Mouse (Mus musculus): ENCODE data around the gene Kalrn. TPM values are rescaled to one million over a fixed set of nuclear protein-coding genes. Genes with fewer than 3 reads are reported as not detected.

The Kalrn gene
- polyA plus RNA-seq, 1 experiment from 2014 or later, result 22.1 TPM

DNA sequence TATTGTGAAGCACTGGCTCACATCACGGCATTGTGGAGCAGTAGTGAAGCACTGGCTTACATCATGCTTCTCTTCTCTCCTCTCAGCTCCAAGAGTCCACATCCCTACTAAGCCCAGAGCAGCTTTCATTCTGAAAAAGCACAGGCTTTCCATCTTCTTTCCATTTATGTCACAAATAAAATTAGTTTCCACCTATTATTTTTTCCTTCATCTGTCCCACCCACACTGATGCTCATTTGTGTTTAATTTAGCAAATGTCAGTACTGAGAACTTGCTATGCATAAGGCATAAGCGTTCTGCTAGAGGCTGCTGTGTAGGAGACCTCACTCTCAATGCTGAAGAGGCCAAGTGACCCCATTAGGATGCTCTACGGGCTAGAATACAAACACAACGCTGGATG is 333.7 kb downstream of the Kalrn start:
- no peaks in the 10 kb centered on the region for H3K9me3 ChIP-seq (ENCODE audit: control insufficient read depth, low read depth, low read length)
- H3K4me2 ChIP-seq (replicated peaks; ENCODE audit: low read depth, low read length), result no peak overlapping the region
- no peaks in the 10 kb centered on the region for H3K4me1 ChIP-seq (ENCODE audit: control insufficient read depth, insufficient read depth, low read length)
- no peaks in the 10 kb centered on the region for H3K27me3 ChIP-seq (ENCODE audit: control insufficient read depth, insufficient read depth, low read length)
- no peak overlapping the region for H3K9ac ChIP-seq (replicated peaks; ENCODE audit: low read depth, low read length)
- H3K36me3 ChIP-seq (ENCODE audit: control insufficient read depth, insufficient read depth, low read length), result peaks cover 8% of the 10 kb centered on the region
- no peak overlapping the region for H3K4me3 ChIP-seq (ENCODE audit: low read depth, low read length)
- 67% methylated on average over 4 of the region's 4 CpGs for WGBS
- no peak overlapping the region for H3K27ac ChIP-seq (ENCODE audit: low read length)
- ATAC-seq (ENCODE audit: insufficient number of reproducible peaks, insufficient read depth, low FRiP score, low read depth), result no peak

DNA sequence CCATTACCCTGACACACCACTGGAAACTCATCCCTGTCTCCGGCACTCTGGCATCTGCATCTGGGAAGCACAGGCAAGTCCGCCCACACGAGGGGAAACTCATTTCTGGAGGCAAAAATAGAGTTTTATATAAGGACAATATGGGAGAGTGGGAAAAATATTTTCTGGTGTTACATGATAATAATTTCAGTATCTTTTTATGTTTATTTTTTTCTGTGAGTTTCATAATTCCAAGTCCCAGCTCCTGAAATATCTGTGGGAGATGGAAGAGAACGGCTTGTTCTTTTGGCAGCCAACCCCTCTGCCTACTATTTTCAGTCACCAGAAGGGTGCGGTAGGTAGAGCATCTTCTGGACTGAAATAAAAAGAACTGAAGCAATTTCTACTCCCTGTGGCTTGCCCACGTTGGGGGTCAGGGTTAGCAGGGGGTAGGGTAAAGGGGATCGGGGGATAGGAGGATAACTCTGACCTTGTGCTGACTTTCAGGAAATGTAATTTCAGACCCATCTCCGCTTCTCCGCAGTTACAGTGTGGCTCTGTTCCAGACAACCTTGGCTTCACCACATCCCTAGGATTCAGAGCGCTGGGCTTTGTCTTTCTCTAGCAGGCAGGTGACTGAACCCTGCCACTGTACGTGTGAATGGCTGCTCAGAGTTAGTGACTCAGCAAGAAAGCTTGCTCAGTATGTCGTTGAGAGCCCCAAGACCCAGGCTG is 336.3 kb downstream of the Kalrn start:
- Histone ChIP-seq H3K4me1 (ENCODE audit: control insufficient read depth, insufficient read depth, low read length) (no peaks in the 10 kb centered on the region), H3K4me3 (ENCODE audit: low read depth, low read length) (no peak overlapping the region), H3K9ac (replicated peaks; ENCODE audit: low read depth, low read length) (no peak overlapping the region), H3K27ac (ENCODE audit: low read length) (no peak overlapping the region), H3K4me2 (replicated peaks; ENCODE audit: low read depth, low read length) (no peak overlapping the region), H3K9me3 (ENCODE audit: control insufficient read depth, low read depth, low read length) (no peaks in the 10 kb centered on the region), H3K27me3 (ENCODE audit: control insufficient read depth, insufficient read depth, low read length) (no peaks in the 10 kb centered on the region), H3K36me3 (ENCODE audit: control insufficient read depth, insufficient read depth, low read length) (peaks cover 6% of the 10 kb centered on the region)
- 70% methylated on average over 12 of the region's 12 CpGs for WGBS
- no peak for ATAC-seq (ENCODE audit: insufficient number of reproducible peaks, insufficient read depth, low FRiP score, low read depth)

DNA sequence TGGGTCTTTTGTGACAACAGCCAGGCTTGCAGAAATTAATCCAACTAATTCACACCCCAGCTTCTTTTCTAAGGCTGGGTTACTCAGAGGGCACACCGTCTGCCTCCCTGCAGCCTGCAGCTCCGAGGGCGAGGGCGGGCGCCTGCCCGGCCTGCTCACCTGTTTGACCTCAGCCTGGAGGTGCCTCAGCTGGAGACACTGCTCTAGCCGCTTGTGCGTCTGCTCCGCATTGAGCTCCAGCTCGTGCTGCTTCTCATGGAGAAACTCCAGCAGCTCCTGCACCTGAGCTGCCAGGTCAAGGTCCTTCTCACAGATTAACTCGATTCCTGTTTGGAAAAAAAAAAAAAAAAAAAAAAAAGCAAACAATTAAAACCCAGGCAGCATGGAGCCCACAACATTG is 338.2 kb downstream of the Kalrn start:
- H3K4me3 ChIP-seq (ENCODE audit: low read depth, low read length), result no peak overlapping the region
- H3K4me1 ChIP-seq (ENCODE audit: control insufficient read depth, insufficient read depth, low read length), result no peaks in the 10 kb centered on the region
- no peak overlapping the region for H3K4me2 ChIP-seq (replicated peaks; ENCODE audit: low read depth, low read length)
- H3K9me3 ChIP-seq (ENCODE audit: control insufficient read depth, low read depth, low read length), result no peaks in the 10 kb centered on the region
- peaks cover 6% of the 10 kb centered on the region for H3K36me3 ChIP-seq (ENCODE audit: control insufficient read depth, insufficient read depth, low read length)
- no peak overlapping the region for H3K27ac ChIP-seq (ENCODE audit: low read length)
- no peak overlapping the region for H3K9ac ChIP-seq (replicated peaks; ENCODE audit: low read depth, low read length)
- 60% methylated on average over 11 of the region's 11 CpGs for whole genome bisulfite sequencing
- no peak for ATAC-seq (ENCODE audit: insufficient number of reproducible peaks, insufficient read depth, low FRiP score, low read depth)
- no peaks in the 10 kb centered on the region for H3K27me3 ChIP-seq (ENCODE audit: control insufficient read depth, insufficient read depth, low read length)

DNA sequence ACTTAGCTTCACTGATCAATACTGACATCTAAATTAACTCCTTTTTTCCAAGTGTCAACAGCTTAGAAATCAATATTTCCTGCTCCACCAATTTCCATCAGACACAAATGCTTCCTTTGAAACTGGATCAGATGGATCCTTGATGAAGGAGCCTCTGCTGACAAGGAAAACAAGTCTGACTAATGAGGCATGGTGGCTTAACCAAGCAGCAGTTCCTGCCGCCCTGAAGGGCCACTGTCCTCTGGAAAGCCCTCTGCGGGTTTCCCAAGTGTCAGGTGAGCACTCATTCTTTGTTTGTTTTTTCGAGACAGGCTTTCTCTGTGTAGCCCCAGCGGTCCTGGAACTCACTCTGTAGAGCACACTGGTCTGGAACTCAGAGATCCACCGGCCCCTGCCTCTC is 341.4 kb downstream of the Kalrn start:
- Histone ChIP-seq H3K27me3 (ENCODE audit: control insufficient read depth, insufficient read depth, low read length) (no peaks in the 10 kb centered on the region), H3K9ac (replicated peaks; ENCODE audit: low read depth, low read length) (no peak overlapping the region), H3K4me3 (ENCODE audit: low read depth, low read length) (no peak overlapping the region), H3K9me3 (ENCODE audit: control insufficient read depth, low read depth, low read length) (no peaks in the 10 kb centered on the region), H3K36me3 (ENCODE audit: control insufficient read depth, insufficient read depth, low read length) (peaks cover 6% of the 10 kb centered on the region), H3K4me2 (replicated peaks; ENCODE audit: low read depth, low read length) (no peak overlapping the region), H3K27ac (ENCODE audit: low read length) (no peak overlapping the region), H3K4me1 (ENCODE audit: control insufficient read depth, insufficient read depth, low read length) (no peaks in the 10 kb centered on the region)
- no peak for ATAC-seq (ENCODE audit: insufficient number of reproducible peaks, insufficient read depth, low FRiP score, low read depth)
- WGBS, result 25% methylated on average over 5 of the region's 5 CpGs

DNA sequence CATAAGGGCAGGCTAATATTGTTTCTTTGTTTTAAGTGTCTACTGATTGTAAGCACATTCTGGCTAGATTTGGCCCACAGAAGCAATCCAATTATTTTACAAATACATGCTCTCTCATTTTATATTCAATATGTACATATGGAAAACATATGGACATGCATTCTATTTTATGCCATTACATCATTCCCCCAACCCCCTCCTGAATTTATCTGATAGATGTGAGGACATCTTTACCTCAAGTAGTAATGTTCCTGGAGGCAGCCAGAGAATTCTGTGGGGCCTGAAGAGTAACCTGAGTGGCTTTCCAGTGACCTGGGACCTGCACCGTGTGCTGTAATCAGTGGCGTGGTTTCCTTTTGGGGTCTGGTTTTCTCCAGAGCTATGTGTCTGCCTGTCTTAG is 342.2 kb downstream of the Kalrn start:
- no peak overlapping the region for H3K27ac ChIP-seq (ENCODE audit: low read length)
- peaks cover 6% of the 10 kb centered on the region for H3K36me3 ChIP-seq (ENCODE audit: control insufficient read depth, insufficient read depth, low read length)
- no peaks in the 10 kb centered on the region for H3K27me3 ChIP-seq (ENCODE audit: control insufficient read depth, insufficient read depth, low read length)
- 33% methylated on average over 2 of the region's 2 CpGs for WGBS
- H3K9me3 ChIP-seq (ENCODE audit: control insufficient read depth, low read depth, low read length), result no peaks in the 10 kb centered on the region
- no peak overlapping the region for H3K9ac ChIP-seq (replicated peaks; ENCODE audit: low read depth, low read length)
- no peak for ATAC-seq (ENCODE audit: insufficient number of reproducible peaks, insufficient read depth, low FRiP score, low read depth)
- no peak overlapping the region for H3K4me2 ChIP-seq (replicated peaks; ENCODE audit: low read depth, low read length)
- no peaks in the 10 kb centered on the region for H3K4me1 ChIP-seq (ENCODE audit: control insufficient read depth, insufficient read depth, low read length)
- H3K4me3 ChIP-seq (ENCODE audit: low read depth, low read length), result no peak overlapping the region

DNA sequence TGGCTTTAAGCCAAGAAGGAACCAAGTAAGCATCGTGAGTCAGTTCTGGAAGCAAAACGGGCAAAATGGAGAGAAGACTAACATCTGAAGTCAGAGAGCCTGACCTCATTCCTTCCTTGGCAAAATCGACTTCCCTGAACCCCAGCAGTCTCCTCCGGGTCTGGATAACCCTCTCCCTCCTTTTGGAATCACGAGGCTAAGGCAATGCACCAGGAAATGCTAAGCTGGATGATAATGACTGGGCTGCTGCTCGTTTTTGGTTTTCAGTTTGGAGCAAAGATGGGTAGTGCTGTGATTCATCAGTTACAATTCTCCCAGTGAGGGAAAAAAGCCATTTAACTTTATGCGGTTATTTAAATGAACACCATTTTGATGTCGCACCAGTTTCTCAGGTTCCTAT is 344.0 kb downstream of the Kalrn start:
- peaks cover 4% of the 10 kb centered on the region; the same call in 1 of the 2 replicates for H3K36me3 ChIP-seq (ENCODE audit: control insufficient read depth, insufficient read depth, low read length)
- no peak overlapping the region for H3K9ac ChIP-seq (replicated peaks; ENCODE audit: low read depth, low read length)
- H3K4me3 ChIP-seq (ENCODE audit: low read depth, low read length), result no peak overlapping the region
- no peak for ATAC-seq (ENCODE audit: insufficient number of reproducible peaks, insufficient read depth, low FRiP score, low read depth)
- no peaks in the 10 kb centered on the region for H3K27me3 ChIP-seq (ENCODE audit: control insufficient read depth, insufficient read depth, low read length)
- WGBS, result 71% methylated on average over 8 of the region's 8 CpGs
- no peak overlapping the region for H3K4me2 ChIP-seq (replicated peaks; ENCODE audit: low read depth, low read length)
- H3K4me1 ChIP-seq (ENCODE audit: control insufficient read depth, insufficient read depth, low read length), result no peaks in the 10 kb centered on the region
- no peak overlapping the region for H3K27ac ChIP-seq (ENCODE audit: low read length)
- H3K9me3 ChIP-seq (ENCODE audit: control insufficient read depth, low read depth, low read length), result no peaks in the 10 kb centered on the region

DNA sequence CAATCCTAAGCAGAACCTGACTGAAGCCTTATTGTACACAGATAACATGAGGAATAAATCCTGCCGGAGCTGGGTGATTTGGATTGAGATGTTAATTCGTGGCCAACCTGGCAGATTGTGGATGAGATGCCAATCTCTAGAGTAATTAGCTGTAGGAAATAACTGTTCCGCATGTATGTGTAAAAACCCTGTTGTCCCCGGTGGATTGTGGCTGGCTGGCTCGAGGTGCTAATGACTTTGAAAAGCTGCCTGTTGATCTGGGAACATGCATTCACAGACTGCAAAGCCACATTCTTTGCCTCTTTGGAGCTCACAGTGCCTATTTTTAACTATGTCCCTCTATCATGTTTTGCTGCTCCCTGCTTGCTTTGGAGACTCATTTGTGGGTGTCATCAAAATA is 344.7 kb downstream of the Kalrn start:
- 64% methylated on average over 5 of the region's 5 CpGs for WGBS
- Histone ChIP-seq H3K9me3 (ENCODE audit: control insufficient read depth, low read depth, low read length) (no peaks in the 10 kb centered on the region), H3K9ac (replicated peaks; ENCODE audit: low read depth, low read length) (no peak overlapping the region), H3K27ac (ENCODE audit: low read length) (no peak overlapping the region), H3K27me3 (ENCODE audit: control insufficient read depth, insufficient read depth, low read length) (no peaks in the 10 kb centered on the region), H3K4me3 (ENCODE audit: low read depth, low read length) (no peak overlapping the region), H3K4me2 (replicated peaks; ENCODE audit: low read depth, low read length) (no peak overlapping the region), H3K36me3 (ENCODE audit: control insufficient read depth, insufficient read depth, low read length) (peaks cover 4% of the 10 kb centered on the region; the same call in 1 of the 2 replicates), H3K4me1 (ENCODE audit: control insufficient read depth, insufficient read depth, low read length) (no peaks in the 10 kb centered on the region)
- ATAC-seq (ENCODE audit: insufficient number of reproducible peaks, insufficient read depth, low FRiP score, low read depth), result no peak

DNA sequence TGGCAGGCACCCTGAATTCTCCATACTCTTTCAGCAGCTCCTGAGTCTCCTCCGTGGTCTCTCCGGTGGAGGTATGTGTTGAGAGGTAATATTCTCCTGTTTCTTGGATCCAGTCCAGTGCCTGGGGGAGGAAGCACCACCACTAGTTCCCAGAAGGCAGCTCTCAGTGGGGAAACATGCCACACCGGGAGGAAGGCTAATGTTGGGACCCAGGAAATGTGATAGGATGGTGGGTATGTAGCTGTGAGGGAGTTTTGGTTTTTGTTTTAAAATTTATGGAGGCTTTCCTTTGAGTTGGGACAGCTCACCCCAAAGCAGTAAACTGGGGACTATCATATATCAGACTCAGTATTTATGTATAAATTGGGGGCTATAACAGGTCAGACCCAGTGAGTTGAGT is 361.2 kb downstream of the Kalrn start:
- no peak overlapping the region for H3K27ac ChIP-seq (ENCODE audit: low read length)
- ATAC-seq (ENCODE audit: insufficient number of reproducible peaks, insufficient read depth, low FRiP score, low read depth), result no peak

DNA sequence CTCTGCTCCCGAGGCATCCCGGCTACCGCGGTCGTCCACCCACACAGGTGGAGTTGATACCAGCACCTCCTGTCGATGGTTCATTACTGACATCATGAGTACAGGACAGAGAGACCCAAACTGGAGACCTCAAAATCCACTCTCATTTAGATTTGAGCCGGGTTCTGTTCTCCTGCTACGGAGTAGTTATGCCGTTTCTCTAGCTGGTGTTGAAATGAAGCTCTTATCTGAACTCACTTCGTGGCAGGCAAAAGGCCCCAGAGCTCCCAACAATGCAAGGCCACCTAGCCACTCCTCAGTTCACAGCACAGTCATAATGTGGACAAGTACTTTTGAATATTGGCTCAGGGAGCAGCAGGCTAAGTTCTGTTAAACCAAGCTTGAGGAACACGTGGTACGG is 362.1 kb downstream of the Kalrn start:
- peaks cover 21% of the 10 kb centered on the region for H3K36me3 ChIP-seq (ENCODE audit: control insufficient read depth, insufficient read depth, low read length)
- no peak overlapping the region for H3K27ac ChIP-seq (ENCODE audit: low read length)
- H3K4me3 ChIP-seq (ENCODE audit: low read depth, low read length), result no peak overlapping the region
- H3K9me3 ChIP-seq (ENCODE audit: control insufficient read depth, low read depth, low read length), result no peaks in the 10 kb centered on the region
- 57% methylated on average over 12 of the region's 12 CpGs for WGBS
- H3K4me1 ChIP-seq (ENCODE audit: control insufficient read depth, insufficient read depth, low read length), result no peaks in the 10 kb centered on the region
- no peak overlapping the region for H3K9ac ChIP-seq (replicated peaks; ENCODE audit: low read depth, low read length)
- no peak overlapping the region for H3K4me2 ChIP-seq (replicated peaks; ENCODE audit: low read depth, low read length)
- no peaks in the 10 kb centered on the region for H3K27me3 ChIP-seq (ENCODE audit: control insufficient read depth, insufficient read depth, low read length)
- no peak for ATAC-seq (ENCODE audit: insufficient number of reproducible peaks, insufficient read depth, low FRiP score, low read depth)

More for the DNA sequence above, 361.2 kb downstream of the Kalrn start:
- Histone ChIP-seq H3K9me3 (ENCODE audit: control insufficient read depth, low read depth, low read length) (no peaks in the 10 kb centered on the region), H3K4me2 (replicated peaks; ENCODE audit: low read depth, low read length) (no peak overlapping the region), H3K36me3 (ENCODE audit: control insufficient read depth, insufficient read depth, low read length) (peaks cover 21% of the 10 kb centered on the region), H3K4me3 (ENCODE audit: low read depth, low read length) (no peak overlapping the region), H3K27me3 (ENCODE audit: control insufficient read depth, insufficient read depth, low read length) (no peaks in the 10 kb centered on the region), H3K4me1 (ENCODE audit: control insufficient read depth, insufficient read depth, low read length) (no peaks in the 10 kb centered on the region), H3K9ac (replicated peaks; ENCODE audit: low read depth, low read length) (no peak overlapping the region)
- 78% methylated on average over 3 of the region's 3 CpGs for WGBS
